Mouse (Mus musculus): ENCODE data around the gene Gsto2. TPM values are rescaled to one million over a fixed set of nuclear protein-coding genes. Genes with fewer than 3 reads are reported as not detected.
A peak's percentile ranks its signal among the peaks of the same experiment; 100 is the strongest.
"Not testable (repeated sequence)": the region's sequence is repeated elsewhere in the genome, so short reads cannot be mapped to it uniquely, and the experiment has no call there.

Gene Gsto2
- polyA plus RNA-seq, 1 experiment = 8.8 TPM

DNA sequence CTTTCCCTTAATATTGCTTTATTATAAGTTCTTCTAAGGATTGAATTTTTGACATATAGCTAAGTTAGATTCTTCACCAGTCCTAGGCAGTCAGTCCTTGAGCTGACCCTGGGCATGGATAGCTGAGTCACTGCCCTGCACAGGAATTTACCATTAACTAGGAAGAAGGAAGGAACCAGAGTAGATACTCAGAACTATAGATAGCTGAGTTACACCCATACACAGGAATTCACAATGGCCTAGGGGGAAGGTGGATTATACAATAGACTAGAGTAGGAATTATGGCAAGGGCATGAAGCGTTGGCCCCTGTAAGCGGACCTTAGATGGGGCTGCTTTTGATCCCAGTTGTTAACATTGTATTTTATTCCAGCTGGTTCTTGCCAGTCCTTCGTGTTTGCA, 13.2 kb upstream of the Gsto2 start:
- not testable (repeated sequence) for H3K4me1 ChIP-seq (ENCODE audit: control insufficient read depth, insufficient read depth, insufficient read length, low read length); H3K4me3 ChIP-seq (ENCODE audit: insufficient read depth, low read depth, low read length); H3K27ac ChIP-seq (replicated peaks; ENCODE audit: low read depth, low read length)

DNA sequence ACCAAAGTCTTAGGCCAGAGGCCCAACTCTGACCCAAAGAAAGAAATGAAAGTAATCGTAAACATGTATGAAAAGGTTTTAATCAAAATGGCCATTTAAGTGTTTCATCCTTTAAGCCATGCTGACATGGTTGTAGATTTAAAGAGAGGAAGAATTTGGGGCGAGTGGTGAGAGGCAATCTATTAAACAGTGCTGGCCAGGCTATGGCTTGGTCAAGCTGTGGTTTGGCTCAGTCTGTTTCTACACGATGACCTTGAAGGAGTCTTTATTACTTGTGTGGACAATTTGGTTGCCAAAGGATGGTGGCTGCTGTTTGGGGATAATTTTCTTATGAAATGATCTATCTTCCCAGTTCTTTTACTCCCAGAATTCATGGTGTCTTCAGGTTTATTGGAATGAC, 12.3 kb upstream of the Gsto2 start:
- Histone ChIP-seq H3K27ac (replicated peaks; ENCODE audit: low read depth, low read length) (no peak overlapping the region), H3K4me1 (ENCODE audit: control insufficient read depth, insufficient read depth, insufficient read length, low read length) (no peaks in the 10 kb centered on the region), H3K4me3 (ENCODE audit: insufficient read depth, low read depth, low read length) (no peak overlapping the region)

DNA sequence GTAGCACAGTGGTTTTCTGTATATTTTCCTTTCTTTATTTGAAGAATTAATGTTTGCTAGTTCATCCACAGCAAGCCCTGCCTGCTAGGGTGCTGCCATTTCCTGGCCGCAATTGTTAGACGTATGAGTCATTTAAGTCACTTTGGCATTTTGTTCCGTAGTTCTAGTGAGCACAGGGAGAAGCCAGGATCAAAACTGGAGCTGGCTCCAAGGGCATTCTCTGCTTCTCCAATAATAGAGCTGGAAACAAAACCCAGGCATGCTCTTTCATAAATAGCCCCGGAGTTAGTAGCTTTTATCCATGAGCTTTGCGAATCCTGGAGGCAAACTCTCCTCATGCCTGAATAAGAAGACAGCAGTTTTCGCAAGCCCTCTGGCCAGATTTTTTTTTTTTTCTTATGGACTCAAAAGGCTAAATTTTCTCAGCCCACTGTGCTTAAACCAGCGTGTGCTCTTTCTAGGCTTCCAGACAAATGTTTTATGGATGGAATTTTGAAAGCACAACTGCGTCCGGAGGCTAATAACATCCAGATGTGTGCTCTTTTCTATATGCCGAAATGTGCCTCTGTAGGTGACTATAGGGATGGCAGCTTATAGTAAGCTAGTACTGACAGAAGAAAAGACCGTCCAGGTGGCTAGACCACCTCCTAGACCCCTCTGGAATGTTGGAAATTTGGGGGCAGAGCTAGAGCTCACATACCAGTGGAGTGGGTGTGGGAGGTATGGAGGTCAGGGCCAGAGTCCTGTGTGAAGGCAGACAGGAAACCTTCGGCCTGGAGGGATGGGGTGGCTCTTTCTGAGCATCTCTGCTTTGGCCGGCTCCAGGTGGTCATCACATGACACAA, 11.2 kb upstream of the Gsto2 start:
- Histone ChIP-seq H3K4me3 (ENCODE audit: insufficient read depth, low read depth, low read length) (peak overlapping the region; percentile 49), H3K27ac (replicated peaks; ENCODE audit: low read depth, low read length) (no peak overlapping the region), H3K4me1 (ENCODE audit: control insufficient read depth, insufficient read depth, insufficient read length, low read length) (no peaks in the 10 kb centered on the region)

DNA sequence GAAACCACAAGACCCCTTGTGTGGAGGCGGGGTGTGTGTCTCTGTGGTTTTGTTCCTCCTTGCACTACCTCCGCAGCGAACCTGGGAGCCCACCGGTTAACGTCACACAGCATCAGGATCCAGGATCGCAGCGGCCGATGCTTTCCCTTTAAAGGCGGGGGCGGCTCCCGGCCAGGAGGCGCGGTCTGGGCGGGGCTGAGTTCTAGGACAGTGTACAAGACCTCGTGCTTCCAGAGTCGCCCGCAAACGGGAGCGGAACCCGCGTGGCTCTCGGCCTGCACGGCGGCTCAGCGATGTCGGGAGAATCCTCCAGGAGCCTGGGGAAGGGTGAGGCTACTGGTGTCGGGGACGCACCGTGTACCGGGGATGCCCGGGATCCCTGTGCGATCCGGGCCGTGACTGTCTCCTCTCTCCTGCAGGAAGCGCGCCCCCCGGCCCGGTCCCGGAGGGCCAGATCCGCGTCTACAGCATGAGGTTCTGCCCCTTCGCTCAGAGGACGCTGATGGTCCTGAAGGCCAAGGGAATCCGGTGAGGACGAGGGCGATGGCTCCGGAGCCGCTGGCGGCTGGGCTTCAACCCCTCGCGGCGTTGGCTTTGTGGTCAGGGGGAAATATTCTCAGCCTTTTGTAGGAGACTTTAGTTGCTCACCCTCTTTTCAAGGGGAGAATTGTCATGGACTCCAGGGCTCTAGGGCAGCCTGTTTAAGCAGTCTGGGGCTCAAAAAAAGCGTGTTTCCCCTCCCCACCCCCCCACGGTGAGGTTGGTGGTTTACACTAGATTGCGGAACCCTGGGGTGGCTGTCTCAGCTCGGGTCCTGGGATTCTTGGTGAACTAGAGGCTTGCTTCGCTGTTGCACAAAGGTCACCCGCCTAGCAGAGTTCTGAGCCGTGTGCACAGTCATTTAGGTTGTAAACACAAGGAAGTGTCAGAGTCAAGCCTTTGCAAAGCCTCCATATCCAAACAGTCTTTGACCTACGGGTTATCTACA, 10.2 kb upstream of the Gsto2 start, which contains the start of gene Gsto1:
TSS of gene Gsto1 (plus strand) at position 175 of the 988 bp plus-strand sequence.
- Histone ChIP-seq H3K4me1 (ENCODE audit: control insufficient read depth, insufficient read depth, insufficient read length, low read length) (no peaks in the 10 kb centered on the region), H3K4me3 (ENCODE audit: insufficient read depth, low read depth, low read length) (peak within 1 kb of the TSS; percentile 76), H3K27ac (replicated peaks; ENCODE audit: low read depth, low read length) (no peak within 1 kb of the TSS)

DNA sequence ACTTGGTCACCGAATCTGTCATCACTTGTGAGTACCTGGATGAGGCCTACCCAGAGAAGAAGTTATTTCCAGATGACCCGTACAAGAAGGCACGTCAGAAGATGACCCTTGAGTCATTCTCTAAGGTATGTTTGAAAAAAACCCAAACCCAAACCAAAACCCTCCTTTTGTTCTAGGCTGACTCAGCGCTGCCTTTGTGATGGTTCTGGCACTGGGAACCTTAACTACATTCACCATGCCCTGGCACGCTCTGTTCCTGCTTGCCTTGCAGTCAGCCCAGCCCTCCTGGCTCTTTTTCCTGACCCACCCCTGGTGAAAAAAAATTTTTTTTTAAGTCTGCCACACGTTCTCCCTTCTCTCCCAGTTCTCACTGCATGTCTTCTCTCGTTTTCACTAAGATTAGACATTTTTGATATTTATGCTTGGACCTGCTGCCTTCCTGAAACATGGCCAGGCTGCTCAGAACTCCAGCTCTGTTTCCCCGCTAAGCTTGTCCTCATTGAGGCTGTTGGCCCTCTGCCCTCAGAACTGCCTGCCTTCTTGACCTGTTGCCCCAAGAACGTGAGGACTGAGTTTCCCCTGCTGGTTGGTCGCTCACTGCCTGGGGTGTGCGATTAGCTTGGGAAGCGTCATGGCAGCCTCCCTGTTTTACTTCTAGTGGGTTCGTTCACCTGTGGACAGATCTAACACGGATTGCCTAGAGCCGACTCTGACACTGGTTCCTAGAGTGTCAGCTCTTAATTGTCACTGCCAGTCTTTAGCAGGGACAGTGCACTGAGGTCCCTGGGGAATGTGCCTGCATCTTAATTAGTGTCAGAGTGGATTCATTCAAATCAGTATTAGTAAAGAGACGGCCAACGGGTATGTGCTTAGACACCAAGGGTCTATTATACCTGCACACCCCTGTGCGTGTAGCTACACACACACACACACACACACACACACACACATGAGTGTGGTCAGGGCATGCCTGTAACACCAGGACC, 7.1 kb upstream of the Gsto2 start:
- Histone ChIP-seq H3K4me3 (ENCODE audit: insufficient read depth, low read depth, low read length) (no peak overlapping the region), H3K4me1 (ENCODE audit: control insufficient read depth, insufficient read depth, insufficient read length, low read length) (no peaks in the 10 kb centered on the region), H3K27ac (replicated peaks; ENCODE audit: low read depth, low read length) (no peak overlapping the region)

DNA sequence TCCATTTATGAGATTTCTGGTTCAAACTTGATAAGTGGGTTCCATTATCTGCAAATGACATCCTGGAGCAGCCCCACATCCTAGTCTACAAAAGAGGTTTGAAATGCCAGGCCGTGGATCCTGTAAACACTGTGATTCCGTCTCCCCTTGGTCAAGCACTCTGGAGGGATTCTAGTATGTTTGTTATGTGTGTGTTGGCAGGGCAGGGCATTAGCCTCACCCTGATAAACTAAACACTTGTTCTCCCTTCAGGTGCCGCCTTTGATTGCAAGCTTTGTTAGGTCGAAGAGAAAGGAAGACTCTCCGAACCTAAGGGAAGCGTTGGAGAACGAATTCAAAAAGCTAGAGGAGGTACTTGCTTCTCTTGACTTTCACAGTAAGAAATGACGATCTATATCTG, 6.2 kb upstream of the Gsto2 start:
- Histone ChIP-seq H3K4me1 (ENCODE audit: control insufficient read depth, insufficient read depth, insufficient read length, low read length) (no peaks in the 10 kb centered on the region), H3K4me3 (ENCODE audit: insufficient read depth, low read depth, low read length) (no peak overlapping the region), H3K27ac (replicated peaks; ENCODE audit: low read depth, low read length) (no peak overlapping the region)

DNA sequence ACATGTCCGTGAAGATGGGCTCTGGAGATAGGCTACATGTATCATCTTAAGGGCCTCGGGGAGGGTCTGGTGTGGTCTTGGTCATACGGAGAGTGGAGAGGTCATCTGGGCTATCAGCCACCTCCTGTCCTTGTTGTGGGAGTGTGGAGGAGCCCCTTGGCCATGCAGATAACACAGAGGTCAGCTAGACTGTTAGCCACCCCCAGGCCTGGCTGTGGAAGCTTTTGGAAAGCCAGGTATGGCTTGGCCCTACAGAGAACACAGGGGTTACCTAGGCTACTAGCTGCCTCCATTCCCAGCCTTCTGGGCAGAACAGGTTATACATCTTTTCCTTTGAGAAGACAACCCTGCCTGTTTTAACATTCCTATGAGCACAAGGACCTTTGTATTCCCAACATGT, 2.8 kb upstream of the Gsto2 start:
- no peak overlapping the region for H3K27ac ChIP-seq (replicated peaks; ENCODE audit: low read depth, low read length)
- no peak overlapping the region for H3K4me3 ChIP-seq (ENCODE audit: insufficient read depth, low read depth, low read length)
- H3K4me1 ChIP-seq (ENCODE audit: control insufficient read depth, insufficient read depth, insufficient read length, low read length) = no peaks in the 10 kb centered on the region

DNA sequence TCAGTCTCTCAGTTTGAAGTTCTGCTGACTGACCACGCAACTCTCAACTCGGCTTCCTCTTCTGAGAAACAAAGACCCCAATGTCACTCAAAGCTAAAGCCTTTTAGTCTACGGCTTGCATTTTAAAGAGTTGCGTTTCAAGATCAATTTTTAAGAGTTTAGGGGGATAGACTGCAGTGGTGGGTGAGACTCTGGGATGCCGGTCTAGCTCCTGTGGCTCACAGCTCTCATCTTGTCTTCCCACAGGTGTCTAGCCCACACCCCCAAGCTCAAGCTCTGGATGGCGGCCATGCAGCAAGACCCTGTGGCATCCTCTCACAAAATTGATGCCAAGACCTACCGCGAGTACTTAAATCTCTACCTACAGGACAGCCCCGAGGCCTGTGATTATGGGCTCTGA, 1.3 kb upstream of the Gsto2 start:
- H3K4me1 ChIP-seq (ENCODE audit: control insufficient read depth, insufficient read depth, insufficient read length, low read length) = no peaks in the 10 kb centered on the region
- no peak overlapping the region for H3K27ac ChIP-seq (replicated peaks; ENCODE audit: low read depth, low read length)
- H3K4me3 ChIP-seq (ENCODE audit: insufficient read depth, low read depth, low read length) = no peak overlapping the region

DNA sequence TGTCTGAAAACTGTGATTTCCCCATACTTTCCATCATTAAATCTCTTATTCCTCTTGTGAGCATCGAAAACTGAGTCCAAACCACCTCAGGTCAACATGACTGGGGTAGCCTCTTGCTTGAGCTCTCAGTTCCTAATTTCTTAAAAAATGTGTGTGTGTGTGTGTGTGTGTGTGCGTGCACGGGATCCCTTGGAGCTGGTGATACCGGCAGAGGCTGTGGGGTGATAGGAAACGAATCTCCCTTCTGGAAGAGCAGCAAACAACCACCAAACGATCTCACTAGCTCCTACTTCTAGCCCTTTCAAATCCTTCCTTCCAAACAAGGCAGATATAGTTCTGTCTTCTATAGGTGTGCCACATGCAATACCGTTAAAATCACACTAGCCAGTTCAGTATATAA, 613 bp upstream of the Gsto2 start:
- H3K4me3 ChIP-seq (ENCODE audit: insufficient read depth, low read depth, low read length) = no peak overlapping the region
- H3K27ac ChIP-seq (replicated peaks; ENCODE audit: low read depth, low read length) = no peak overlapping the region
- H3K4me1 ChIP-seq (ENCODE audit: control insufficient read depth, insufficient read depth, insufficient read length, low read length) = no peaks in the 10 kb centered on the region

DNA sequence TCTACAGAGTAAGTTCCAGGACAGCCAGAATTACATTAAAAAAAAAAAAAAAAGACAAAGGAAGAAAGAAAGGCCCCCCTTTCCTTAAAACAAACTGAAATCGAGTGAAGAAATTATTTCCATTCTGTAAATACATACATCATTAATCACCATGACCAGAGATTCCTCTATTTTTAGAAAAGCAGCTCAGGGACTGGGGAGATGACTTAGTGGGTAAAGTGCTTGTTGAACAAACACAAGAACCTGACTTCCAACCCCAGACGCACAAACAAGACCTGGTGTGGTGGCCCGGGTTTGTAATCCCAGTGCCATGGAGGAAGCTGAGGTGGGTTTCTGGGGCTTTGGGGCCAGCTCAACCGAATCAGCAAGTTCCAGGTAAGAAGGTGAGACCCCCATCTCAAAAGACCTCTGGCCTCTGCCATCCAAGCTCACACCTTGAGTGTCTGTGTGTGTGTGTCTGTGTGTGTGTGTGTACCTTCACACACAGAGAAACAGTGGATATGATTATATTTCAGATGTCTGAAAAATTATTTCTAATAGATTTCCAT, 2.4 kb downstream of the Gsto2 start:
- no peaks in the 10 kb centered on the region for H3K4me1 ChIP-seq (ENCODE audit: control insufficient read depth, insufficient read depth, insufficient read length, low read length)
- no peak overlapping the region for H3K4me3 ChIP-seq (ENCODE audit: insufficient read depth, low read depth, low read length)
- no peak overlapping the region for H3K27ac ChIP-seq (replicated peaks; ENCODE audit: low read depth, low read length)

DNA sequence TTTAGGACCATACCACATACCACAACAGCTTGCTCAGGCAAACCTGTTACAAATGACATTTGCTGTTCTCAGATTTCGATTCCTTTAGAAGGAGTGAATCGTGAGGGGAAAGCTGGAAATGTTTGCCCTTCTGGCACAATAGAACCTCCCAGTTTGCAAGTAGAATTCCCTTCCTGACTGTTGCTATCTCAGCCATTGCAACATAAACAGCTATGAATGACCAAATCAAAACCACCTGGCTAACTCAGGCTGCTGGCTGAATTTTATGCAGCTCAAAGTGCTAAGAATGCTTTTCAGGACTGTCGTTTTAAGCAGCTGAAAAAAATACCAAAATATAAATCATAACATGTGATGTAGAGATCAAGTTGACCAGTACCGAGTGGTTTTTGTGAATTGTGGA, 3.6 kb downstream of the Gsto2 start:
- Histone ChIP-seq H3K4me1 (ENCODE audit: control insufficient read depth, insufficient read depth, insufficient read length, low read length) (no peaks in the 10 kb centered on the region), H3K4me3 (ENCODE audit: insufficient read depth, low read depth, low read length) (no peak overlapping the region), H3K27ac (replicated peaks; ENCODE audit: low read depth, low read length) (no peak overlapping the region)

DNA sequence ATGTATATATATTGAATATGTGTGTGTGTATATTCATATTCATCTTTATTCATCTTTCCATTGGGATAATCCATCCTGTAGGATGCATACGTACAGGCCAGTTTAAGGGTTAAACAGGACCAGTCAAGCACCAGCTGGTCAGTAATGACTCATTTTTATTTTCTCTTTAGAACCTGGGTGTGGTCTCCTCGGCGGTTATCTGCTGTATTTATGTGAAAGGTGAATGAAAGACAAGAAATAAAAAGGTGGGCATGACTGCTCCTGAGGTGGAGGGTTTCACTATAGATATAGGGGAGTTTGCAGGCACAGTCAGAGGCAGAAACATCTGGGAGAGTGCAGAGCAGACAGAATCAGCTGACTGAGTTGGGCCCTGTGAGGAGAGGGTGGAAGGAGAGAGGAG, 4.2 kb downstream of the Gsto2 start:
- no peaks in the 10 kb centered on the region for H3K4me1 ChIP-seq (ENCODE audit: control insufficient read depth, insufficient read depth, insufficient read length, low read length)
- H3K27ac ChIP-seq (replicated peaks; ENCODE audit: low read depth, low read length) = no peak overlapping the region
- H3K4me3 ChIP-seq (ENCODE audit: insufficient read depth, low read depth, low read length) = no peak overlapping the region

DNA sequence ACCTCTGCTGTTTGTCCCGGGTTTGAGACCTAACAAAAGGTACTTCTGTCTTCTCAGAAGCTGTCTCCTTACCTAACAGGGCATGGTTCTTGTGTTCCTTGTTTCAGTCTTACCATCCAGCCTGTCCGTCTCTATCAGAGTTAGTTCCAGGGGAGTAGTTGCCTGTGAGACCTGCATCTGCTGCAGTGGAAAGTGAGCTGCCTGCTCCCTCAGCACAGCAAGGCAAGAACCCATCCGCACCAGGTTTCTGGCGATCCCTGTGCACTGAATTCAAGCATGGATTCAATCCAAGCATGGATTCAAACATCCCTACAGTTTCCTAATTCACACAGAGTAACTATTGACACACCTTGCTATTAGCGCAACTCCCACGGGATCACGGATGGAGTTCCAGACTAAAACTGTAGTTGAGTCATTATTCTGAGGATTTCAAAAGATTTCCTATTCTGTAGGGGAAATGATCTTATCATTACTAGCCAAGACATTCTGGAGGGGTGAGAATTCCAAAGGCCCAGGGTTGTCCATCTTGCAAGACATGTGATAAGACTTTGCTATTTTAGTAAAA, 4.8 kb downstream of the Gsto2 start:
- Histone ChIP-seq H3K4me3 (ENCODE audit: insufficient read depth, low read depth, low read length) (no peak overlapping the region), H3K27ac (replicated peaks; ENCODE audit: low read depth, low read length) (no peak overlapping the region), H3K4me1 (ENCODE audit: control insufficient read depth, insufficient read depth, insufficient read length, low read length) (no peaks in the 10 kb centered on the region)

DNA sequence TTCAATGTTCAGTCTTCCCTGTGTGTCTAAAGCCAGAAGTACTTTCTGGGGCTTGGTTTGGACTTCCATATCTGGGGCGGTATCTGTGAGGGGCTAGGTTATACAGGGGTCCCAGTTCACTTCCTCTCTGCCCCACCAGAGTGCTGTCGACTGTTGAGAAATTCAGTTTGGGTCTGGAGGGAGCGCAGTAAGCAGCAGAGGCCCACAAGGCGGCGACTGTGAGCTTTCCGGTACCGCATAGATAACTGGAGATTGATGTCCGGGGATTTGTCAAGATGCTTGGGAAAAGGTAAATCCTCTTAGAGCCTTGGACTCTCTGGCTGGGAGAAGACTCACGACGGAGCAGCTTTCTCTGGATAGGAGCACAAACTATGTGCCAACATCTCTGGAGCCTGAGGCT, 6.2 kb downstream of the Gsto2 start:
- H3K4me1 ChIP-seq (ENCODE audit: control insufficient read depth, insufficient read depth, insufficient read length, low read length) = no peaks in the 10 kb centered on the region
- no peak overlapping the region for H3K4me3 ChIP-seq (ENCODE audit: insufficient read depth, low read depth, low read length)
- no peak overlapping the region for H3K27ac ChIP-seq (replicated peaks; ENCODE audit: low read depth, low read length)
